Mouse (Mus musculus) forebrain, postnatal 0 days (tissue): ENCODE results near the gene Dmbt1. TPM values are rescaled to one million over a fixed set of nuclear protein-coding genes. Genes with fewer than 3 reads are reported as not detected.

Experiments
- ATAC-seq: fragments of 200-750 bp; cut with Nextera tagmentation; 2 replicates; pipeline ENCODE4 v1.8.0; 2017; ENCODE audit warnings: mild to moderate bottlenecking, moderate library complexity
- DNase-seq: peaks from one replicate; pipeline ENCODE4 v3.0.0-alpha.2; 2015
- H3K27ac ChIP-seq: fragments of 300-500 bp; sonication (generic); 2 replicates; pipeline ENCODE4 v1.5.1; 2014; ENCODE audit warnings: low read depth, mild to moderate bottlenecking, antibody characterized with exemption, low read length, moderate library complexity, mixed read lengths
- H3K27me3 ChIP-seq: fragments of 300-500 bp; sonication (generic); 2 replicates; pipeline ENCODE4 v1.6.1; 2014; ENCODE audit warnings: mild to moderate bottlenecking, low read length, mixed read lengths; ENCODE audit not compliant: insufficient read depth
- H3K36me3 ChIP-seq: fragments of 300-500 bp; sonication (generic); 2 replicates; pipeline ENCODE4 v1.6.1; 2014; ENCODE audit warnings: mild to moderate bottlenecking, moderate library complexity; ENCODE audit not compliant: insufficient read depth
- H3K4me1 ChIP-seq: fragments of 300-500 bp; sonication (generic); 2 replicates; pipeline ENCODE4 v1.6.1; 2014; ENCODE audit warnings: antibody characterized with exemption; ENCODE audit not compliant: insufficient read depth
- H3K4me2 ChIP-seq: fragments of 300-500 bp; sonication (generic); 2 replicates; pipeline ENCODE4 v1.6.1; 2014; ENCODE audit warnings: low read depth, mild to moderate bottlenecking, moderate library complexity
- H3K4me3 ChIP-seq: fragments of 300-500 bp; sonication (generic); 2 replicates; pipeline ENCODE4 v1.5.1; 2014; ENCODE audit warnings: low read depth, low read length, mixed read lengths
- H3K9ac ChIP-seq: fragments of 300-500 bp; sonication (generic); 2 replicates; pipeline ENCODE4 v1.6.1; 2014; ENCODE audit warnings: mild to moderate bottlenecking
- H3K9me3 ChIP-seq: fragments of 300-500 bp; sonication (generic); 2 replicates; pipeline ENCODE4 v1.6.1; 2016; ENCODE audit warnings: low read length
- CTCF ChIP-seq: sonication (generic); IDR thresholded peaks from 2 replicates; pipeline ENCODE4 v1.5.1; 2016; ENCODE audit warnings: antibody characterized with exemption, control low read depth, low read depth
- WGBS: fragments of 180-500 bp; shearing (Covaris S2); extraction: QIAGEN DNeasy Blood & Tissue Kit; methylation state at CpG from one replicate; pipeline ENCODE4 v1.1.7; 2014; 5-methylcytosine and 5-hydroxymethylcytosine counted together
- polyA plus RNA-seq: library from polyadenylated mRNA; unstranded; fragments of >200 nt; fragmentation: Nextera tagmentation; extraction: Ambion mirVana; gene quantifications from 2 replicates; pipeline ENCODE4 v1.2.1, GENCODE M21; 2015
- total RNA-seq: library from RNA; depleted of rRNA; stranded (reverse); fragments of >200 nt; gene quantifications from 2 replicates; pipeline ENCODE4 v1.2.3, GENCODE M21; 2014; rRNA removed

The Dmbt1 gene
- total RNA-seq (not detected in 2 replicates), polyA plus RNA-seq (not detected in 2 replicates)

- H3K4me3 ChIP-seq: no peak within 1 kb of the TSS
- no peak for ATAC-seq
- no peaks in the 10 kb centered on the region for H3K4me1 ChIP-seq
- H3K27ac ChIP-seq: no peak within 1 kb of the TSS
- no peak within 1 kb of the TSS for H3K9ac ChIP-seq
- H3K9me3 ChIP-seq: no peaks in the 10 kb centered on the region
- H3K4me2 ChIP-seq: no peak within 1 kb of the TSS
- H3K36me3 ChIP-seq: no peaks in the 10 kb centered on the region
- no peaks in the 10 kb centered on the region for H3K27me3 ChIP-seq
- DNase-seq: no peak
- no peak for TF ChIP-seq CTCF
- 92% methylated on average over 5 of the region's 5 CpGs for WGBS
These were observed at the start of gene Dmbt1 for GRCm38 (mm10) chr7:131031755-131032154. Dmbt1 (plus strand) TSS chr7:131032053.

GRCm38 (mm10) chr7:130982371-130982770 is 49.5 kb upstream of the Dmbt1 start:
- 38% methylated on average over 4 of the region's 4 CpGs for WGBS
- ATAC-seq: no peak
- no peak overlapping the region for H3K27ac ChIP-seq
- no peaks in the 10 kb centered on the region for H3K9me3 ChIP-seq
- H3K4me3 ChIP-seq: no peak overlapping the region
- no peak for DNase-seq
- H3K9ac ChIP-seq: no peak overlapping the region
- no peaks in the 10 kb centered on the region for H3K4me1 ChIP-seq
- no peak for TF ChIP-seq CTCF
- H3K27me3 ChIP-seq: no peaks in the 10 kb centered on the region; the same call in 1 of the 2 replicates
- no peak overlapping the region for H3K4me2 ChIP-seq
- no peaks in the 10 kb centered on the region for H3K36me3 ChIP-seq

GRCm38 (mm10) chr7:130982881-130983280 is 49.0 kb upstream of the Dmbt1 start:
- DNase-seq: no peak
- Histone ChIP-seq H3K9ac (no peak overlapping the region), H3K27me3 (no peaks in the 10 kb centered on the region; the same call in 1 of the 2 replicates), H3K27ac (no peak overlapping the region), H3K9me3 (no peaks in the 10 kb centered on the region), H3K36me3 (no peaks in the 10 kb centered on the region), H3K4me2 (no peak overlapping the region), H3K4me1 (no peaks in the 10 kb centered on the region), H3K4me3 (no peak overlapping the region)
- ATAC-seq: peak; percentile 51; the same call in 1 of the 2 replicates
- 54% methylated on average over 3 of the region's 3 CpGs for WGBS
- peak; percentile 25; the same call in 1 of the 2 replicates for TF ChIP-seq CTCF

- H3K27ac ChIP-seq: no peak overlapping the region
- no peaks in the 10 kb centered on the region; the same call in 1 of the 2 replicates for H3K27me3 ChIP-seq
- no peaks in the 10 kb centered on the region for H3K4me1 ChIP-seq
- no peaks in the 10 kb centered on the region for H3K9me3 ChIP-seq
- no peak overlapping the region for H3K9ac ChIP-seq
- no peak overlapping the region for H3K4me2 ChIP-seq
- WGBS: 79% methylated on average over 7 of the region's 7 CpGs
- DNase-seq (no peak), ATAC-seq (no peak)
- no peak overlapping the region for H3K4me3 ChIP-seq
- TF ChIP-seq CTCF: no peak
- H3K36me3 ChIP-seq: no peaks in the 10 kb centered on the region
These were observed 47.6 kb upstream of the Dmbt1 start for GRCm38 (mm10) chr7:130984294-130984693.

- no peak overlapping the region for H3K4me2 ChIP-seq
- no peaks in the 10 kb centered on the region for H3K9me3 ChIP-seq
- no peaks in the 10 kb centered on the region for H3K27me3 ChIP-seq
- DNase-seq: no peak
- no peak for ATAC-seq
- no peaks in the 10 kb centered on the region for H3K36me3 ChIP-seq
- H3K4me1 ChIP-seq: no peaks in the 10 kb centered on the region
- no peak for TF ChIP-seq CTCF
- WGBS: 90% methylated on average over 12 of the region's 12 CpGs
- H3K27ac ChIP-seq: no peak overlapping the region
- H3K4me3 ChIP-seq: no peak overlapping the region
- H3K9ac ChIP-seq: no peak overlapping the region
These were observed 46.7 kb upstream of the Dmbt1 start for GRCm38 (mm10) chr7:130985193-130985592.

- Histone ChIP-seq H3K4me3 (no peak overlapping the region), H3K4me1 (no peaks in the 10 kb centered on the region), H3K27ac (no peak overlapping the region), H3K36me3 (no peaks in the 10 kb centered on the region), H3K4me2 (no peak overlapping the region), H3K9me3 (no peaks in the 10 kb centered on the region), H3K27me3 (no peaks in the 10 kb centered on the region), H3K9ac (no peak overlapping the region)
- DNase-seq (no peak), ATAC-seq (no peak)
- no peak for TF ChIP-seq CTCF
- 99% methylated on average over 3 of the region's 3 CpGs for WGBS
These were observed 46.1 kb upstream of the Dmbt1 start for GRCm38 (mm10) chr7:130985716-130986115.

GRCm38 (mm10) chr7:130988146-130988545 is 43.7 kb upstream of the Dmbt1 start:
- DNase-seq (no peak), ATAC-seq (no peak)
- TF ChIP-seq CTCF: no peak
- no peaks in the 10 kb centered on the region for H3K27me3 ChIP-seq
- no peaks in the 10 kb centered on the region for H3K36me3 ChIP-seq
- H3K9ac ChIP-seq: no peak overlapping the region
- no peaks in the 10 kb centered on the region for H3K9me3 ChIP-seq
- H3K27ac ChIP-seq: no peak overlapping the region
- no peak overlapping the region for H3K4me2 ChIP-seq
- 62% methylated on average over 5 of the region's 5 CpGs for WGBS
- H3K4me1 ChIP-seq: no peaks in the 10 kb centered on the region
- no peak overlapping the region for H3K4me3 ChIP-seq
